Mouse (Mus musculus) heart, postnatal 0 days (tissue): ENCODE data around the gene Fam193a.

Experiments
- CTCF ChIP-seq: IDR thresholded peaks from 2 replicates; pipeline ENCODE4 v1.5.1; 2016; ENCODE audit warnings: antibody characterized with exemption, control low read depth, low read depth
- EP300 ChIP-seq: IDR thresholded peaks from 2 replicates; pipeline ENCODE4 v1.6.1; 2016; ENCODE audit warnings: antibody characterized with exemption, low read depth

DNA sequence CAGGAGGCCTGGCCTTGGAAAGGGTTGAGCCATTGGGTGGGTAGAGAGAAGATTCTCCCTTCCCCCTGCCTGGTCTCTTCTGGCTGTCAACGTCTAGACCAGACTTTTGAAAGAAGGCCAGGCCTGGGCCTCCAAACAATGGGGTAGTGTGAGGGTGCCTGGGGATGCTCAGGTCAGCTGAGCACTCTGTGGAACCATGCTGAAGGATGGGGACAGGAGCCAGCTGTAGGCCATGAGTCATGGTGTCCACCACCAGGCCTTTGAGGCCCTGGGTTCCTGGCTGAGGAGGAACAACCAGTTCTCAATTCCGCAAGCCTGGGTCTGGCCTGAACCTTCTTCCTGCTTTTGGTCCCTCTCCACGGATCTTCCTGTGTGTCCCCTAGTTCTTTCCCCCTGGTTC, 164.1 kb downstream of the Fam193a start:
- TF ChIP-seq CTCF = no peak
- TF ChIP-seq EP300 = no peak
